Mouse (Mus musculus): ENCODE data around the gene Mef2c.

GRCm38 (mm10) chr13:83608851-83609516, 105.2 kb downstream of the Mef2c start:
- no peak for TF ChIP-seq CTCF (IDR thresholded peaks at IDR 0.05; ENCODE audit: insufficient read depth, low read length)
- no peak for TF ChIP-seq POLR2A (IDR thresholded peaks at IDR 0.05; ENCODE audit: borderline replicate concordance, extremely low read depth, low read depth, low read length)
